Mouse (Mus musculus) embryonic facial prominence, embryonic 15.5 days (tissue): ENCODE data around the gene Tcf7. TPM values are rescaled to one million over a fixed set of nuclear protein-coding genes. Genes with fewer than 3 reads are reported as not detected.

Experiments
- ATAC-seq: fragments of 200-750 bp; cut with Nextera tagmentation; 2 replicates; pipeline ENCODE4 v1.8.0; 2017; ENCODE audit warnings: low read depth, moderate TSS enrichment; ENCODE audit not compliant: insufficient number of reproducible peaks, low FRiP score, low TSS enrichment
- H3K27ac ChIP-seq: fragments of 300-500 bp; sonication (generic); replicated peaks from 2 replicates; pipeline ENCODE4 v1.5.1; 2015; ENCODE audit warnings: mild to moderate bottlenecking, inconsistent platforms
- H3K27me3 ChIP-seq: fragments of 300-500 bp; sonication (generic); 2 replicates; pipeline ENCODE4 v1.6.1; 2015; ENCODE audit warnings: inconsistent platforms
- H3K36me3 ChIP-seq: fragments of 300-500 bp; sonication (generic); 2 replicates; pipeline ENCODE4 v1.6.1; 2015; ENCODE audit warnings: mild to moderate bottlenecking, inconsistent platforms
- H3K4me1 ChIP-seq: fragments of 300-500 bp; sonication (generic); 2 replicates; pipeline ENCODE4 v1.6.1; 2015; ENCODE audit warnings: inconsistent platforms
- H3K4me2 ChIP-seq: fragments of 300-500 bp; sonication (generic); replicated peaks from 2 replicates; pipeline ENCODE4 v1.6.1; 2015; ENCODE audit warnings: mild to moderate bottlenecking, inconsistent platforms
- H3K4me3 ChIP-seq: fragments of 300-500 bp; sonication (generic); replicated peaks from 2 replicates; pipeline ENCODE4 v1.5.1; 2015; ENCODE audit warnings: mild to moderate bottlenecking, inconsistent platforms
- H3K9ac ChIP-seq: fragments of 300-500 bp; sonication (generic); 2 replicates; pipeline ENCODE4 v1.6.1; 2015; ENCODE audit warnings: inconsistent platforms
- H3K9me3 ChIP-seq: fragments of 300-500 bp; sonication (generic); replicated peaks from 2 replicates; pipeline ENCODE4 v1.6.1; 2016; ENCODE audit warnings: inconsistent platforms
- WGBS: fragments of 180-500 bp; shearing (Covaris S2); methylation state at CpG from one replicate; pipeline ENCODE4 v1.1.7; 2015; 5-methylcytosine and 5-hydroxymethylcytosine counted together
- polyA plus RNA-seq: library from polyadenylated mRNA; unstranded; fragments of >200 nt; fragmentation: Nextera tagmentation; extraction: Ambion mirVana; gene quantifications from 2 replicates; pipeline ENCODE4 v1.2.1, GENCODE M21; 2015

The Tcf7 gene
- polyA plus RNA-seq, 1 experiment from 2014 or later: 22.6 TPM

GRCm38 (mm10) chr11:52274456-52275112 is 8.2 kb downstream of the Tcf7 start:
- Histone ChIP-seq H3K36me3 (no peaks in the 10 kb centered on the region), H3K4me2 (no peak overlapping the region), H3K9ac (no peak overlapping the region), H3K27ac (peak overlapping the region; percentile 77; the same call in 1 of the 2 replicates), H3K4me1 (peaks cover 38% of the 10 kb centered on the region), H3K9me3 (no peaks in the 10 kb centered on the region), H3K4me3 (no peak overlapping the region), H3K27me3 (no peaks in the 10 kb centered on the region)
- 79% methylated on average over 20 of the region's 20 CpGs for WGBS
- ATAC-seq: no peak

- no peak overlapping the region for H3K9ac ChIP-seq
- peaks cover 38% of the 10 kb centered on the region for H3K4me1 ChIP-seq
- 69% methylated on average over 4 of the region's 4 CpGs for WGBS
- no peak overlapping the region for H3K4me2 ChIP-seq
- no peaks in the 10 kb centered on the region for H3K36me3 ChIP-seq
- no peaks in the 10 kb centered on the region for H3K9me3 ChIP-seq
- no peaks in the 10 kb centered on the region for H3K27me3 ChIP-seq
- no peak for ATAC-seq
- peak overlapping the region; percentile 77; the same call in 1 of the 2 replicates for H3K27ac ChIP-seq
- H3K4me3 ChIP-seq: no peak overlapping the region
These were observed 8.9 kb downstream of the Tcf7 start for GRCm38 (mm10) chr11:52273942-52274330.

GRCm38 (mm10) chr11:52273183-52273941 is 9.5 kb downstream of the Tcf7 start:
- Histone ChIP-seq H3K27me3 (no peaks in the 10 kb centered on the region), H3K36me3 (no peaks in the 10 kb centered on the region), H3K9ac (no peak overlapping the region), H3K4me1 (peaks cover 43% of the 10 kb centered on the region), H3K9me3 (no peaks in the 10 kb centered on the region), H3K4me3 (no peak overlapping the region), H3K4me2 (no peak overlapping the region), H3K27ac (peak overlapping the region; percentile 77)
- WGBS: 27% methylated on average over 11 of the region's 11 CpGs
- ATAC-seq: no peak

- Histone ChIP-seq H3K27me3 (no peaks in the 10 kb centered on the region), H3K4me1 (peaks cover 47% of the 10 kb centered on the region), H3K4me3 (no peak overlapping the region), H3K27ac (peak overlapping the region; percentile 77), H3K36me3 (no peaks in the 10 kb centered on the region), H3K4me2 (no peak overlapping the region), H3K9ac (no peak overlapping the region), H3K9me3 (no peaks in the 10 kb centered on the region)
- WGBS: 39% methylated on average over 6 of the region's 6 CpGs
- no peak for ATAC-seq
These were observed 10.2 kb downstream of the Tcf7 start for GRCm38 (mm10) chr11:52272619-52273018.

- H3K9ac ChIP-seq: no peak overlapping the region
- peak; percentile 81 for ATAC-seq
- H3K4me1 ChIP-seq: peaks cover 47% of the 10 kb centered on the region
- no peaks in the 10 kb centered on the region for H3K9me3 ChIP-seq
- H3K4me2 ChIP-seq: no peak overlapping the region
- 43% methylated on average over 8 of the region's 8 CpGs for WGBS
- H3K27ac ChIP-seq: peak overlapping the region; percentile 77
- no peaks in the 10 kb centered on the region for H3K27me3 ChIP-seq
- H3K4me3 ChIP-seq: no peak overlapping the region
- no peaks in the 10 kb centered on the region for H3K36me3 ChIP-seq
These were observed 10.9 kb downstream of the Tcf7 start for GRCm38 (mm10) chr11:52271765-52272495.

GRCm38 (mm10) chr11:52269841-52270240 is 13.0 kb downstream of the Tcf7 start:
- H3K9ac ChIP-seq: no peak overlapping the region
- H3K27me3 ChIP-seq: no peaks in the 10 kb centered on the region
- no peaks in the 10 kb centered on the region for H3K36me3 ChIP-seq
- H3K4me3 ChIP-seq: no peak overlapping the region
- no peak overlapping the region for H3K4me2 ChIP-seq
- no peak for ATAC-seq
- WGBS: 84% methylated on average over 6 of the region's 6 CpGs
- H3K4me1 ChIP-seq: peaks cover 49% of the 10 kb centered on the region
- no peaks in the 10 kb centered on the region for H3K9me3 ChIP-seq
- H3K27ac ChIP-seq: no peak overlapping the region

GRCm38 (mm10) chr11:52268104-52268835 is 14.5 kb downstream of the Tcf7 start:
- Histone ChIP-seq H3K27ac (peak overlapping the region; percentile 34; the same call in 1 of the 2 replicates), H3K27me3 (no peaks in the 10 kb centered on the region), H3K36me3 (no peaks in the 10 kb centered on the region), H3K4me3 (no peak overlapping the region), H3K4me1 (peaks cover 35% of the 10 kb centered on the region), H3K4me2 (no peak overlapping the region), H3K9ac (no peak overlapping the region), H3K9me3 (no peaks in the 10 kb centered on the region)
- ATAC-seq: no peak
- 41% methylated on average over 7 of the region's 7 CpGs for WGBS

GRCm38 (mm10) chr11:52267271-52267670 is 15.5 kb downstream of the Tcf7 start:
- Histone ChIP-seq H3K4me3 (no peak overlapping the region), H3K9me3 (no peaks in the 10 kb centered on the region), H3K27ac (no peak overlapping the region), H3K36me3 (no peaks in the 10 kb centered on the region), H3K4me2 (no peak overlapping the region), H3K9ac (no peak overlapping the region), H3K4me1 (peaks cover 25% of the 10 kb centered on the region), H3K27me3 (no peaks in the 10 kb centered on the region)
- no peak for ATAC-seq
- 83% methylated on average over 5 of the region's 5 CpGs for WGBS

- Histone ChIP-seq H3K27ac (no peak overlapping the region), H3K4me2 (no peak overlapping the region), H3K4me1 (peaks cover 19% of the 10 kb centered on the region), H3K36me3 (no peaks in the 10 kb centered on the region), H3K4me3 (no peak overlapping the region), H3K9me3 (no peaks in the 10 kb centered on the region), H3K27me3 (no peaks in the 10 kb centered on the region), H3K9ac (no peak overlapping the region)
- WGBS: 54% methylated on average over 12 of the region's 12 CpGs
- ATAC-seq: no peak
These were observed 17.1 kb downstream of the Tcf7 start for GRCm38 (mm10) chr11:52265616-52266307.

- Histone ChIP-seq H3K36me3 (no peaks in the 10 kb centered on the region), H3K4me1 (peaks cover 19% of the 10 kb centered on the region), H3K27ac (no peak overlapping the region), H3K9ac (no peak overlapping the region), H3K9me3 (no peaks in the 10 kb centered on the region), H3K4me2 (no peak overlapping the region), H3K27me3 (no peaks in the 10 kb centered on the region), H3K4me3 (no peak overlapping the region)
- no peak for ATAC-seq
- WGBS: 67% methylated on average over 7 of the region's 7 CpGs
These were observed 17.9 kb downstream of the Tcf7 start for GRCm38 (mm10) chr11:52264871-52265270.
